Mouse (Mus musculus): ENCODE measurements around the gene Gm17606. TPM values are rescaled to one million over a fixed set of nuclear protein-coding genes. Genes with fewer than 3 reads are reported as not detected.

Gene Gm17606
- total RNA-seq, 2 experiments from 2014 or later: not detected

- DNase-seq (ENCODE audit: extremely low spot score in 1 of 2, low spot score in 2 of 2): no peak
- intact Hi-C loops (cut with DNase I): loop anchor here (5.0 kb wide), 1 partner anchor 39 kb away; no protein-coding TSS in a partner anchor
Measured at GRCm38 (mm10) chr14:54696752-54697151, 56.0 kb downstream of the Gm17606 start.

Small RNA genes within 50 kb of the gene (microRNA-seq; reads per million reads assigned to microRNA genes)
- gene Mir686: not detected
- 1.7 reads per million for gene Mir6948

Other genes with a start within 250 kb of the Gm17606 start
- gene Slc7a7, start 223.2 kb upstream of the Gm17606 start, total RNA-seq (2021): 1 to 10 TPM; 2.1 to 2.2 TPM
- 100 to 1,000 TPM; 103 to 105 TPM for gene Mrpl52, start 214.0 kb upstream of the Gm17606 start, total RNA-seq (2021)
- 10 to 100 TPM; 28.4 to 35.9 TPM for gene Mmp14, start 209.3 kb upstream of the Gm17606 start, total RNA-seq (2021)
- 10 to 100 TPM; 27.5 to 34.5 TPM for gene Lrp10, start 176.8 kb upstream of the Gm17606 start, total RNA-seq (2021)
- gene Rem2, start 164.9 kb upstream of the Gm17606 start, total RNA-seq (2021): 10 to 100 TPM; 14.5 to 16.7 TPM
- 10 to 100 TPM; 88.4 to 93.1 TPM for gene Prmt5, start 123.4 kb upstream of the Gm17606 start, total RNA-seq (2021)
- gene Haus4, start 86.3 kb upstream of the Gm17606 start, total RNA-seq (2021): 1 to 10 TPM; 3.3 to 4.5 TPM
- 1 to 10 TPM; 3.2 to 3.7 TPM for gene Ajuba, start 63.4 kb upstream of the Gm17606 start, total RNA-seq (2021)
- 1 to 10 TPM; 3.6 to 5.8 TPM for gene 4931414P19Rik, start 35.0 kb upstream of the Gm17606 start, total RNA-seq (2021)
- gene Psmb5, start 22.9 kb upstream of the Gm17606 start, total RNA-seq (2021): 100 to 1,000 TPM; 196 to 203 TPM
- gene Psmb11, start 19.5 kb upstream of the Gm17606 start, total RNA-seq (2021): not detected
- 10 to 100 TPM; 11.8 to 15.4 TPM for gene Cdh24, start 412 bp downstream of the Gm17606 start, total RNA-seq (2021)
- 10 to 100 TPM; 23.6 to 25.1 TPM for gene 1700123O20Rik, start 45.3 kb downstream of the Gm17606 start, total RNA-seq (2021)
- gene Acin1, start 46.0 kb downstream of the Gm17606 start, total RNA-seq (2021): 100 to 1,000 TPM; 195 to 199 TPM
- gene Gm29776, start 57.9 kb downstream of the Gm17606 start, total RNA-seq (2021): under 1 TPM; 0.15 to 0.22 TPM
- gene Cebpe, start 71.2 kb downstream of the Gm17606 start, total RNA-seq (2021): not detected
- gene Slc7a8, start 141.0 kb downstream of the Gm17606 start, total RNA-seq (2021): 10 to 100 TPM; 62.2 to 67.9 TPM
- gene Rnf212b, start 173.2 kb downstream of the Gm17606 start, total RNA-seq (2021): not detected
- 10 to 100 TPM; 16.7 to 18.5 TPM for gene Homez, start 230.0 kb downstream of the Gm17606 start, total RNA-seq (2021)
- 10 to 100 TPM; 26.9 to 28.4 TPM for gene Ppp1r3e, start 236.6 kb downstream of the Gm17606 start, total RNA-seq (2021)
- 10 to 100 TPM; 83.0 to 84.4 TPM for gene Bcl2l2, start 242.4 kb downstream of the Gm17606 start, total RNA-seq (2021)
- 1 to 10 TPM in 1 of 2 experiments, not detected in 1; 1.9 TPM for gene Gm20521, start 242.5 kb downstream of the Gm17606 start, total RNA-seq (2021)

Data from left cerebral cortex, postnatal 10 days (tissue).